9 mouse cellular contexts compared by ENCODE assay signal in genomic region chr10:84646506-84647102, GRCm38 (mm10). TPM values are rescaled to one million over a fixed set of nuclear protein-coding genes. Genes with fewer than 3 reads are reported as not detected.
DNase-seq lines count a peak whose midpoint lies in the region; ATAC-seq lines count a peak whose summit lies in the region.
"Had no signal": no experiment of that assay in that cellular context is flagged by ENCODE, and none has a peak within 500 bp of the region (broad histone marks: within the 10 kb centered on the region; RNA-seq: fewer than 3 reads in every experiment).

No protein-coding gene starts in this region.

- no peaks in the 10 kb centered on the region for H3K27me3 ChIP-seq in hindbrain, embryonic 14.5 days (ENCODE audit: control insufficient read depth, insufficient read depth, low read length)
- H3K27me3 ChIP-seq in hindbrain, embryonic 10.5 days (ENCODE audit: insufficient read depth, poor library complexity, severe bottlenecking), result no peaks in the 10 kb centered on the region
- H3K27me3 ChIP-seq in midbrain, embryonic 12.5 days, result no peaks in the 10 kb centered on the region; the same call in 1 of the 2 replicates
- H3K27me3 ChIP-seq in splenic B cell, adult 2 months (ENCODE audit: control insufficient read depth, insufficient read depth, low read length, poor library complexity, severe bottlenecking), result no peaks in the 10 kb centered on the region
- H3K27me3 ChIP-seq in kidney, embryonic 14.5 days (ENCODE audit: control insufficient read depth, insufficient read depth, low read length), result no peaks in the 10 kb centered on the region
- H3K27me3 ChIP-seq: Patski had no signal

- no peak overlapping the region for H3K4me2 ChIP-seq in hindbrain, embryonic 14.5 days (replicated peaks)
- no peak overlapping the region for H3K4me2 ChIP-seq in midbrain, embryonic 12.5 days (replicated peaks)
- H3K4me2 ChIP-seq in kidney, embryonic 14.5 days (replicated peaks; ENCODE audit: low read depth, low read length), result no peak overlapping the region

- WGBS in hindbrain, embryonic 14.5 days, result 65% methylated on average over 12 of the region's 12 CpGs
- WGBS in hindbrain, embryonic 10.5 days, result 93% methylated on average over 12 of the region's 12 CpGs
- 75% methylated on average over 12 of the region's 12 CpGs for WGBS in midbrain, embryonic 12.5 days
- WGBS in kidney, embryonic 14.5 days, result 87% methylated on average over 12 of the region's 12 CpGs

- H3K4me3 ChIP-seq in hindbrain, embryonic 14.5 days (replicated peaks; ENCODE audit: low read length), result no peak overlapping the region
- H3K4me3 ChIP-seq in hindbrain, embryonic 10.5 days, result no peak overlapping the region
- no peak overlapping the region for H3K4me3 ChIP-seq in midbrain, embryonic 12.5 days
- H3K4me3 ChIP-seq in kidney, embryonic 14.5 days (ENCODE audit: low read length), result no peak overlapping the region

- peak; percentile 57 for DNase-seq in hindbrain, embryonic 14.5 days (ENCODE audit: low spot score)
- no peak for DNase-seq in hindbrain, embryonic 10.5 days (ENCODE audit: low spot score)
- DNase-seq in cerebellum, postnatal 36 days, result peak; percentile 27
- peak; percentile 76 to 86 for DNase-seq in left cerebral cortex, adult 18-20 months (ENCODE audit: low spot score in 2 of 2)
- DNase-seq in splenic B cell, adult 2 months (ENCODE audit: low read depth, low spot score), result peak; percentile 63
- DNase-seq in c-Kit-positive CD71-positive TER-119-positive erythroid progenitor cells, embryonic 14.5 days (ENCODE audit: low spot score), result no peak

- H3K36me3 ChIP-seq in hindbrain, embryonic 14.5 days (replicated peaks; ENCODE audit: control insufficient read depth, insufficient read depth), result peaks cover 29% of the 10 kb centered on the region
- H3K36me3 ChIP-seq in hindbrain, embryonic 10.5 days, result peaks cover 49% of the 10 kb centered on the region
- H3K36me3 ChIP-seq in midbrain, embryonic 12.5 days, result peaks cover 23% of the 10 kb centered on the region
- H3K36me3 ChIP-seq in splenic B cell, adult 2 months (ENCODE audit: control insufficient read depth, insufficient read depth, low read length, poor library complexity, severe bottlenecking), result 0 out of 2 replicates have a peak, but pooled peaks cover 1% of the 10 kb centered on the region
- peaks cover 24% of the 10 kb centered on the region for H3K36me3 ChIP-seq in kidney, embryonic 14.5 days (ENCODE audit: control insufficient read depth, insufficient read depth, low read length)

- no peaks in the 10 kb centered on the region for H3K9me3 ChIP-seq in hindbrain, embryonic 14.5 days (ENCODE audit: control insufficient read depth, low read length)
- H3K9me3 ChIP-seq in hindbrain, embryonic 10.5 days, result no peaks in the 10 kb centered on the region
- H3K9me3 ChIP-seq in midbrain, embryonic 12.5 days, result no peaks in the 10 kb centered on the region
- no peaks in the 10 kb centered on the region for H3K9me3 ChIP-seq in kidney, embryonic 14.5 days (ENCODE audit: control insufficient read depth, low read length)

- H3K4me1 ChIP-seq in hindbrain, embryonic 14.5 days (replicated peaks; ENCODE audit: control insufficient read depth, insufficient read depth, low read length), result no peaks in the 10 kb centered on the region
- H3K4me1 ChIP-seq in hindbrain, embryonic 10.5 days (replicated peaks), result no peaks in the 10 kb centered on the region; the same call in 1 of the 2 replicates
- H3K4me1 ChIP-seq in midbrain, embryonic 12.5 days, result no peaks in the 10 kb centered on the region
- H3K4me1 ChIP-seq in kidney, embryonic 14.5 days (ENCODE audit: control insufficient read depth, insufficient read depth, low read length), result no peaks in the 10 kb centered on the region

- peak overlapping the region; percentile 40; the same call in 1 of the 2 replicates for H3K27ac ChIP-seq in hindbrain, embryonic 14.5 days
- no peak overlapping the region for H3K27ac ChIP-seq in hindbrain, embryonic 10.5 days
- peak overlapping the region; percentile 46; the same call in 1 of the 2 replicates for H3K27ac ChIP-seq in midbrain, embryonic 12.5 days (replicated peaks)
- H3K27ac ChIP-seq in kidney, embryonic 14.5 days (ENCODE audit: low read depth, low read length), result no peak overlapping the region

- no peak overlapping the region for H3K9ac ChIP-seq in hindbrain, embryonic 14.5 days
- no peak overlapping the region for H3K9ac ChIP-seq in midbrain, embryonic 12.5 days (replicated peaks)
- H3K9ac ChIP-seq in kidney, embryonic 14.5 days (ENCODE audit: low read depth, low read length), result no peak overlapping the region

- ATAC-seq in hindbrain, embryonic 14.5 days (ENCODE audit: low FRiP score), result peak; percentile 66; the same call in 1 of the 2 replicates
- no peak for ATAC-seq in midbrain, embryonic 12.5 days (ENCODE audit: low FRiP score, low read depth)
- ATAC-seq in kidney, embryonic 14.5 days (ENCODE audit: low FRiP score, low TSS enrichment), result no peak
- ATAC-seq: Patski had no signal

RNA-seq across cellular contexts. Expression of gene Polr3b, which starts 24.5 kb away (rescaled TPM):
- polyA plus RNA-seq in hindbrain, embryonic 14.5 days (2014; fragmentation: Nextera tagmentation; extraction: Ambion mirVana), result 16.9 and 17.2 TPM in 2 replicates
- 13.2 and 15.6 TPM in 2 replicates for polyA plus RNA-seq in hindbrain, embryonic 10.5 days (2016; fragmentation: Nextera tagmentation; extraction: Ambion mirVana)
- 10 to 100 TPM; 15.0 to 16.3 TPM for total RNA-seq in left cerebral cortex, adult 18-20 months (2021)
- polyA plus RNA-seq in midbrain, embryonic 12.5 days (2016; fragmentation: Nextera tagmentation; extraction: Ambion mirVana), result 18.7 and 19.6 TPM in 2 replicates
- 12.3 and 21.7 TPM in 2 replicates for polyA plus RNA-seq in kidney, embryonic 14.5 days (2014; fragmentation: Nextera tagmentation; extraction: Ambion mirVana)

Comparison
In these comparisons a context has a peak if more than half of its experiments do, and no peak if none do; other contexts are left out.
1. DNase-seq: peak in hindbrain, embryonic 14.5 days (single experiment), cerebellum, postnatal 36 days (2 of 2), left cerebral cortex, adult 18-20 months (2 of 2) and splenic B cell, adult 2 months (single experiment); none in hindbrain, embryonic 10.5 days (single experiment) and c-Kit-positive CD71-positive TER-119-positive erythroid progenitor cells, embryonic 14.5 days (single experiment).
2. H3K27ac ChIP-seq: peak in hindbrain, embryonic 14.5 days (single experiment) and midbrain, embryonic 12.5 days (single experiment); none in hindbrain, embryonic 10.5 days (single experiment) and kidney, embryonic 14.5 days (single experiment).